Mouse (Mus musculus) olfactory bulb, adult 2 months (tissue): ENCODE results near the gene Gm38392.

Experiments used
- CTCF ChIP-seq: fragments of 200-500 bp; IDR thresholded peaks from 2 replicates; pipeline ENCODE4 v1.5.1; 2012; ENCODE audit warnings: low read depth, mild to moderate bottlenecking, low read length, moderate library complexity; ENCODE audit not compliant: insufficient read depth
- POLR2A ChIP-seq: fragments of 200-500 bp; IDR thresholded peaks from 2 replicates; pipeline ENCODE4 v1.6.1; 2012; ENCODE audit warnings: mild to moderate bottlenecking, low read depth, low read length, moderate library complexity; ENCODE audit not compliant: insufficient read depth

DNA sequence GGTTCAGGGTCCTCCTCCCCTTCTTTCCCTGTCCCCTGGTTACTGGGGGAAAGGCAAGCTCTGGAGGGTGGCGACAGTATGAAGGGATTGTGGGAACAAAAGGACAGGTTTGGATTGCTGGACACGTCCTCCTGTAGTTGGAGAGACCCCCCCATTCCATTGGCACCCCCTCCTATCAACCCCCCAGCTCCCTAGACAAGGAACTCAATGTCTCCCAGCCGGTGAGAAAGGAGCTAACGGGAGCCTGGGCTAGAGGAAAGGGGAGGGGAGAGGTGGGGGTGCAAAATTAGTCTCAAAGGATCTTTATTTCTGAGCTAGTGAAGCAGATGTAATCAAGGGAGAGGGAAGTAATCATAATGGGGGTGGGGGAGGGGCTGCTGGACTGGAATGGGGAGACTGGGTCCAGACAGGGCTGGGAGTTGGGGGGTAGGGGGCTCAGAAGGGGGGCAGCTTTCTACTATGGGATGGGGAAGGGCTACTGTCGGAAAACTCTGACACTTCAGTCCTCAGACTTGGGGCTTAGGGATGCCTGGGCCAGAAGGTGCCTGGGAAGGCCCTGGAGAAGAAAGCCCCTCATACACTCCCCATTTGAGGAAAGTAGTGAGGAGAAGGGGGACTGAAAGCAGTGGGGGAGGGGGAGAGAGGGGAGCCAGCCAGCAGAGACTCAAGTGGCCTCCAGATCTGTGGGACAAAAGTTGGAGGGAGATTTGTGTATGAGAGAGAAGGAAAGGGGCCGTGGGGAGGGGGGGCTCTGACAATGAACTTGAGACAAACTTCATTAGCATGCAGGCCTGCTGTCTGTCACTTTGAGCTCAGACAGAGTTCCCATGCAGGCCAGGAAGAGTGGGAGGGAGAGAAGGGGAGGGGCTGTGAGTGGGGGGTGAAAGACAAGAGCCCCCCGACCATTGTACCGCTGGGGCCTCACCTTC is 81.2 kb downstream of the Gm38392 start:
- TF ChIP-seq CTCF (no peak), POLR2A (no peak)
